Mouse (Mus musculus) myocyte (in vitro differentiated cells): ENCODE measurements at regions not wholly inside any gene's neighbourhood (a gene's known extent, or its start where the extent isn't known, plus 50 kb on each side); places are given as distances from the start of the nearest gene placed in this dataset.

Experiments used
- H3K27me3 ChIP-seq: one replicate; pipeline ENCODE4 v1.6.1; 2011; ENCODE audit not compliant: control insufficient read depth, insufficient read depth, insufficient read length
- H3K36me3 ChIP-seq: one replicate; pipeline ENCODE4 v1.6.1; 2011; ENCODE audit not compliant: control insufficient read depth, insufficient read depth
- H3K4me2 ChIP-seq: one replicate; pipeline ENCODE4 v1.6.1; 2011; ENCODE audit warnings: low read depth, control low read depth
- H3K4me3 ChIP-seq: one replicate; pipeline ENCODE4 v1.5.1; 2011; ENCODE audit warnings: mild to moderate bottlenecking, control low read depth, moderate library complexity
- H3K79me2 ChIP-seq: one replicate; pipeline ENCODE4 v1.6.1; 2011; ENCODE audit not compliant: control insufficient read depth, insufficient read depth
- H3ac ChIP-seq: one replicate; pipeline ENCODE4 v1.6.1; 2011; ENCODE audit not compliant: control insufficient read depth, insufficient read length
- CEBPB ChIP-seq: IDR thresholded peaks from 2 replicates; pipeline ENCODE4 v1.6.1; 2011; ENCODE audit warnings: mild to moderate bottlenecking, moderate library complexity; ENCODE audit not compliant: poor library complexity, insufficient read depth, severe bottlenecking
- E2F4 ChIP-seq: IDR thresholded peaks from one replicate; pipeline ENCODE4 v1.6.1; 2011; ENCODE audit warnings: mild to moderate bottlenecking, control low read depth, moderate library complexity; ENCODE audit not compliant: insufficient read depth
- MAX ChIP-seq: IDR thresholded peaks from one replicate; pipeline ENCODE4 v1.6.1; 2011; ENCODE audit warnings: low read depth, mild to moderate bottlenecking, control low read depth
- MYOD1 ChIP-seq, 3 experiments: IDR thresholded peaks; one replicate each; pipeline ENCODE4 v1.6.1; 2011; ENCODE audit warnings: control low read depth in 2 of 3, low read depth in 2 of 3, mild to moderate bottlenecking in 2 of 3, moderate library complexity in 1 of 3; ENCODE audit not compliant: insufficient read length in 2 of 3, control insufficient read depth in 1 of 3
- MYOG ChIP-seq, 3 experiments: IDR thresholded peaks; one replicate each; pipeline ENCODE4 v1.6.1; 2011; ENCODE audit warnings: control low read depth in 2 of 3, low read depth in 2 of 3, mild to moderate bottlenecking in 2 of 3; ENCODE audit not compliant: insufficient read length in 2 of 3, control insufficient read depth in 1 of 3, insufficient read depth in 1 of 3
- POLR2A ChIP-seq: IDR thresholded peaks from one replicate; pipeline ENCODE4 v1.6.1; 2011; ENCODE audit warnings: low read depth, mild to moderate bottlenecking, control low read depth, moderate library complexity; ENCODE audit not compliant: insufficient read length
- POLR2AphosphoS2 ChIP-seq: IDR thresholded peaks from one replicate; pipeline ENCODE4 v1.6.1; 2011; ENCODE audit warnings: low read depth, control low read depth; ENCODE audit not compliant: insufficient read length
- REST ChIP-seq: IDR thresholded peaks from one replicate; pipeline ENCODE4 v1.6.1; 2011; ENCODE audit warnings: mild to moderate bottlenecking, control low read depth, moderate library complexity; ENCODE audit not compliant: insufficient read depth, insufficient read length
- SRF ChIP-seq: IDR thresholded peaks from one replicate; pipeline ENCODE4 v1.6.1; 2011; ENCODE audit warnings: low read depth; ENCODE audit not compliant: control insufficient read depth, insufficient read length
- TCF12 ChIP-seq: IDR thresholded peaks from one replicate; pipeline ENCODE4 v1.6.1; 2011; ENCODE audit warnings: mild to moderate bottlenecking, control low read depth; ENCODE audit not compliant: poor library complexity, insufficient read depth, severe bottlenecking
- TCF3 ChIP-seq: IDR thresholded peaks from one replicate; pipeline ENCODE4 v1.6.1; 2011; ENCODE audit warnings: low read depth, control low read depth; ENCODE audit not compliant: insufficient read length
- USF1 ChIP-seq: IDR thresholded peaks from one replicate; pipeline ENCODE4 v1.6.1; 2011; ENCODE audit warnings: low read depth, mild to moderate bottlenecking, control low read depth, moderate library complexity

DNA sequence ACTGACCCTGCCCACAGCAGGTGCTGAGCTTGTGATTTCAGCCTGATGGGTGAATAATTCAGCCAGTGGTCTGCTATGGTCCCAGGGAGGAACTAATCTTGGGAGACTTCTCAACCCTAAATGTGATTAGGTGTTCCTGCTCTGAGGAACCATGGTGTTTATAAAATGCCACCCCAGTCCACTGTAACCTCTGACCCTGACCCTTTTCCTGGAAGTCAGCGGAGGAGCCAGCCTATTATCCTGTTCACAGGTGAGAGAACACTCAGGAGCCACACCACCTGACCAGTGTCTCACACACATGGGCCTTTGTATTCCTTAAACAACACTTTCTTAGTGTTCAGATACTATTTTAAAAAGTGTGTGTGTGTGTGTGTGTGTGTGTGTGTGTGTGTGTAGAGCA lies 103.0 kb downstream of the 1700001O22Rik start:
- Histone ChIP-seq H3K4me3 (no peak overlapping the region), H3ac (no peak overlapping the region), H3K36me3 (no peaks in the 10 kb centered on the region), H3K79me2 (no peaks in the 10 kb centered on the region), H3K27me3 (no peaks in the 10 kb centered on the region), H3K4me2 (peak overlapping the region; percentile 48)
- TF ChIP-seq CEBPB (no peak), POLR2AphosphoS2 (no peak), REST (no peak), MYOD1 (IDR thresholded peaks at IDR 0.05; ENCODE audit: control insufficient read depth in 1 of 3, insufficient read length in 2 of 3, low read depth in 2 of 3) (no peak), E2F4 (no peak), SRF (no peak), USF1 (no peak), TCF3 (no peak), MAX (no peak)

DNA sequence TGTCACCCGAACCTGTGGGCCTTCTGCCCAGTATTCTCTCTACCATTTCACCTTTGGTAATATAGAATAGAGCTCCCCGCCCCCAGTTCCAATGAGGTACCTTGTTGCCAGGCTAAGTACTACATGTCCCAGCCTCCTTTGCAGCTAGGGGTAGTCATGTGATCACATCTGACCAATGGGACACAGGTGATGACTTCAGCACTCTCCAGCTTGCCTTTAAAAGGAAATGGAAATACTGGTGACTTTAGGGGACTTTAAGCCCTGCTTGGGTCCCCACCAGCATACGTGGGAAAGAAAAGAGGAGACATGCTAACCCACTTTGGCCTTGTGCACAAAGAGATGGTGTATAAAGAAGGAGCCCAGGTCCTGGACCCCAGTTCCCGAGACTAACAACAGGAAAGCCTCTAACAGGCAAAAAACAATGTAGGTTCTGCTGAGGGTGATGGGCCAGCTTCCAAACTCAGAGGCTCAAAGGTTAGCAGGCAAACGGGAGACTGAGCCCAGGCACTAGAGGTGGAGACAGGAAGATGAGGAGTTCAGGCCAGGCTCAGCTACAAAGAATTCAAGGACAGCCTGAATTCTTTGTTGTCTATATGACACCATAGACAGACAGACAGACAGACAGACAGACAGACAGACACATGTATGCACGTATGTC lies 103.5 kb downstream of the 1700001O22Rik start:
- Histone ChIP-seq H3K79me2 (no peaks in the 10 kb centered on the region), H3K36me3 (no peaks in the 10 kb centered on the region), H3K27me3 (no peaks in the 10 kb centered on the region), H3K4me3 (no peak overlapping the region), H3K4me2 (peak overlapping the region; percentile 48), H3ac (no peak overlapping the region)
- TF ChIP-seq USF1 (peak; percentile 99), SRF (peak; percentile 96), MYOD1 (IDR thresholded peaks at IDR 0.05; ENCODE audit: control insufficient read depth in 1 of 3, insufficient read length in 2 of 3, low read depth in 2 of 3) (no peak)

DNA sequence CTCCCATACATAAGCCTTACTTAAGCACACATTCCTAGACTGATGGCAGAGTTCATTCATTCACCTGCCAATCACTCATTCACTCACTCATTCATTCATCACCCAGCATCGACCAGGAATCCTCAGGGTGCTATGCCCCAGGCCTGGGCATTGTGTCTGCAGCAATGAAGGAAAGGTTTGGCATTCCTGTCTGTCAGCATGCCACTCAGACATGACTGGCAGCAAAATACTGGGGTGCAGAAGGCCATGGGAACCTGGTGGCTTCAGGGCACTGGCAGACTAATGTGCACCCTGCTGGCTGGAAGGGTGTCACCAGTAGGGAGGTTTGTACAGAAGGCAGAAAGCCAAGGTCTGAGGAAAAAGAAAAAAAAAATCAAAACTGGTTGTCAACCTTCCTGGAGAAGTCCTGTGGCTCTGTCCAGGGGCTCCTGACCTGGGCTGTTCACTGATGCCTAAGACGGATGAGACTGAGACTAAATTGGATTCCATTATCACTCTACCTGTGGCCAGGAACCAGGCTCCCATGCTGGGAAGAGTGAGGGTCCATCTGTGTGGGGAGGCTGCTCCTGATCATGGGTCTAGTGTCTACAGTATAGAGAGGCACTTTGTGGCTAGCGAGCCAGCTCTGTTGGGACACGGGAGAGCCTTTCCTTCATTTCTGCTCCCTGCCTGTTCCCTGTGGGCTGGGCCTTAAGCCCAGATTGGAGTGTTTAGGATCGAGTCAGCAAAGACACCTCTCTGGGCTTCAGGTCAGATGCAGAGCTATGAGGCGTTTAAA lies 104.1 kb downstream of the Cstad start:
- TF ChIP-seq SRF (no peak), MAX (no peak), MYOD1 (IDR thresholded peaks at IDR 0.05; ENCODE audit: control insufficient read depth in 1 of 3, insufficient read length in 2 of 3, low read depth in 2 of 3) (no peak), TCF3 (no peak), MYOG (IDR thresholded peaks at IDR 0.05; ENCODE audit: control insufficient read depth in 1 of 3, insufficient read depth in 1 of 3, insufficient read length in 2 of 3, low read depth in 2 of 3) (no peak), TCF12 (no peak), POLR2AphosphoS2 (no peak), USF1 (no peak), POLR2A (no peak), CEBPB (no peak), E2F4 (no peak), REST (no peak)
- Histone ChIP-seq H3K79me2 (no peaks in the 10 kb centered on the region), H3K36me3 (no peaks in the 10 kb centered on the region), H3K4me2 (no peak overlapping the region), H3ac (no peak overlapping the region), H3K4me3 (no peak overlapping the region), H3K27me3 (no peaks in the 10 kb centered on the region)

GRCm38 (mm10) chr2:30697851-30698250 lies 103.0 kb downstream of the Cstad start:
- Histone ChIP-seq H3K4me3 (no peak overlapping the region), H3ac (no peak overlapping the region), H3K4me2 (no peak overlapping the region), H3K27me3 (no peaks in the 10 kb centered on the region), H3K79me2 (no peaks in the 10 kb centered on the region), H3K36me3 (no peaks in the 10 kb centered on the region)
- no peak for TF ChIP-seq REST
- no peak for TF ChIP-seq POLR2AphosphoS2
- no peak for TF ChIP-seq TCF3
- TF ChIP-seq MYOG (IDR thresholded peaks at IDR 0.05; ENCODE audit: control insufficient read depth in 1 of 3, insufficient read depth in 1 of 3, insufficient read length in 2 of 3, low read depth in 2 of 3): no peak
- TF ChIP-seq MYOD1 (IDR thresholded peaks at IDR 0.05; ENCODE audit: control insufficient read depth in 1 of 3, insufficient read length in 2 of 3, low read depth in 2 of 3): no peak
- no peak for TF ChIP-seq E2F4
- no peak for TF ChIP-seq CEBPB
- TF ChIP-seq MAX: no peak
- no peak for TF ChIP-seq SRF
- no peak for TF ChIP-seq USF1

- no peaks in the 10 kb centered on the region for H3K27me3 ChIP-seq
- no peaks in the 10 kb centered on the region for H3K79me2 ChIP-seq
- H3K4me2 ChIP-seq: no peak overlapping the region
- no peak overlapping the region for H3K4me3 ChIP-seq
- no peaks in the 10 kb centered on the region for H3K36me3 ChIP-seq
- no peak overlapping the region for H3ac ChIP-seq
- TF ChIP-seq TCF12: no peak
- no peak for TF ChIP-seq USF1
- TF ChIP-seq E2F4: no peak
- TF ChIP-seq MYOG (IDR thresholded peaks at IDR 0.05; ENCODE audit: control insufficient read depth in 1 of 3, insufficient read depth in 1 of 3, insufficient read length in 2 of 3, low read depth in 2 of 3): no peak
- TF ChIP-seq REST: no peak
- no peak for TF ChIP-seq MYOD1 (IDR thresholded peaks at IDR 0.05; ENCODE audit: control insufficient read depth in 1 of 3, insufficient read length in 2 of 3, low read depth in 2 of 3)
- TF ChIP-seq POLR2AphosphoS2: no peak
- no peak for TF ChIP-seq SRF
- no peak for TF ChIP-seq MAX
- no peak for TF ChIP-seq POLR2A
- TF ChIP-seq TCF3: no peak
- TF ChIP-seq CEBPB: no peak
Observed at GRCm38 (mm10) chr2:30695771-30696456, 101.1 kb downstream of the Cstad start.
